In the genomic region with DNA sequence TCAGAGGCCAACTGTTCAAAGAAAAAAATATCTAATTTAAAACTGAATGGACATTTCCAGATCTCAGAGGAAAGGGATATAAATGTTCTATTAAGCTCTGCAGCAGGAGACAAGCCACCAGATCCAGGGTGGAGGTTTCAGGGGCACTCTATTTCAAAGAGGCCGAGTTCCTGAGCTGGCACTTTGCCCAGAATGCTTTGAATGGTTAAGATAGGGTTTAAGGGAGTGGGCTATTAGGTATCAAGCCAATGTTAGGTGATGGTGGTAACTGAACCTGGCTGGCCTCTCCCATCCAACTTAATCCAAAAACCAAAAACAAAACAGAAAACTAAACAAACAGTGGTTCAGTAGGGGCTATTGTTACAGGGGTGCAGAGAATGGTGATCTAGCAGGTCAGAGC, we compare ENCODE assay signal across 12 mouse cellular contexts.
DNase-seq lines count a peak whose midpoint lies in the region; ATAC-seq lines count a peak whose summit lies in the region.
"Had no signal": no experiment of that assay in that cellular context is flagged by ENCODE, and none has a peak within 500 bp of the region (broad histone marks: within the 10 kb centered on the region; RNA-seq: fewer than 3 reads in every experiment).

No protein-coding gene starts in this region.

- H3K9ac ChIP-seq in heart, embryonic 16.5 days (ENCODE audit: low read length) = no peak overlapping the region
- no peak overlapping the region for H3K9ac ChIP-seq in embryonic facial prominence, embryonic 14.5 days (ENCODE audit: low read depth, low read length)
- H3K9ac ChIP-seq: embryonic facial prominence, embryonic 12.5 days; hindbrain, embryonic 13.5 days had no signal

- WGBS in heart, embryonic 16.5 days = 8% methylated on average over 1 of the region's 1 CpGs
- WGBS in embryonic facial prominence, embryonic 14.5 days = 12% methylated on average over 1 of the region's 1 CpGs
- WGBS in hindbrain, embryonic 10.5 days = 76% methylated on average over 1 of the region's 1 CpGs

- no peak for DNase-seq in heart, postnatal 14 days
- peak; percentile 25 for DNase-seq in lung, postnatal 10 days
- no peak for DNase-seq in lung, adult 18-20 months
- DNase-seq in embryonic facial prominence, embryonic 14.5 days (ENCODE audit: low spot score) = peak; percentile 81
- no peak for DNase-seq in hindbrain, embryonic 10.5 days (ENCODE audit: low spot score)
- DNase-seq: cerebellum, adult 18-20 months; thymus, adult 18-20 months had no signal

- H3K9me3 ChIP-seq in heart, embryonic 16.5 days (replicated peaks; ENCODE audit: control insufficient read depth, low read length) = no peaks in the 10 kb centered on the region
- H3K9me3 ChIP-seq in embryonic facial prominence, embryonic 14.5 days (ENCODE audit: control insufficient read depth, low read length) = no peaks in the 10 kb centered on the region
- 0 out of 2 replicates have a peak, but pooled peaks cover 6% of the 10 kb centered on the region for H3K9me3 ChIP-seq in hindbrain, embryonic 10.5 days
- H3K9me3 ChIP-seq: embryonic facial prominence, embryonic 12.5 days; hindbrain, embryonic 13.5 days had no signal

- peak; percentile 63; the same call in 1 of the 2 replicates for ATAC-seq in heart, embryonic 16.5 days (replicated peaks; ENCODE audit: extremely low read depth, insufficient read depth, low FRiP score)
- ATAC-seq in embryonic facial prominence, embryonic 14.5 days (ENCODE audit: low read depth) = peak; percentile 89
- 0 out of 2 replicates have a peak, but pooled peaks have one; percentile 55 for ATAC-seq in megakaryocyte-erythroid progenitor cell, adult 5-6 weeks (replicated peaks; ENCODE audit: low FRiP score, low TSS enrichment, poor library complexity, severe bottlenecking)

- H3K36me3 ChIP-seq in heart, embryonic 16.5 days (ENCODE audit: control insufficient read depth, insufficient read depth) = no peaks in the 10 kb centered on the region
- H3K36me3 ChIP-seq in embryonic facial prominence, embryonic 14.5 days (ENCODE audit: control insufficient read depth, insufficient read depth, low read length) = 0 out of 2 replicates have a peak, but pooled peaks cover 8% of the 10 kb centered on the region
- H3K36me3 ChIP-seq in hindbrain, embryonic 10.5 days = peaks cover 17% of the 10 kb centered on the region

- intact Hi-C loops in heart, postnatal 14 days (cut with DNase I) = no loop called here

- no peak overlapping the region for H3K4me2 ChIP-seq in heart, embryonic 16.5 days (ENCODE audit: low read depth, low read length)
- no peak overlapping the region for H3K4me2 ChIP-seq in embryonic facial prominence, embryonic 14.5 days (ENCODE audit: low read depth, low read length)
- H3K4me2 ChIP-seq: embryonic facial prominence, embryonic 12.5 days; hindbrain, embryonic 13.5 days; liver, embryonic 11.5 days had no signal

- H3K4me3 ChIP-seq in heart, embryonic 16.5 days (ENCODE audit: low read length) = no peak overlapping the region
- H3K4me3 ChIP-seq in embryonic facial prominence, embryonic 14.5 days (ENCODE audit: low read depth, low read length) = no peak overlapping the region
- H3K4me3 ChIP-seq in hindbrain, embryonic 10.5 days = no peak overlapping the region
- H3K4me3 ChIP-seq: embryonic facial prominence, embryonic 12.5 days; hindbrain, embryonic 13.5 days had no signal

- no peaks in the 10 kb centered on the region for H3K27me3 ChIP-seq in heart, embryonic 16.5 days (ENCODE audit: control insufficient read depth, insufficient read depth, low read length)
- no peaks in the 10 kb centered on the region for H3K27me3 ChIP-seq in embryonic facial prominence, embryonic 14.5 days (replicated peaks; ENCODE audit: control insufficient read depth, insufficient read depth, low read length)
- H3K27me3 ChIP-seq in hindbrain, embryonic 10.5 days (ENCODE audit: insufficient read depth, poor library complexity, severe bottlenecking) = no peaks in the 10 kb centered on the region
- H3K27me3 ChIP-seq: embryonic facial prominence, embryonic 12.5 days; hindbrain, embryonic 13.5 days had no signal

- H3K27ac ChIP-seq in heart, embryonic 16.5 days (ENCODE audit: low read length) = peak overlapping the region; percentile 58
- H3K27ac ChIP-seq in embryonic facial prominence, embryonic 14.5 days (replicated peaks; ENCODE audit: low read depth, low read length) = no peak overlapping the region
- H3K27ac ChIP-seq in hindbrain, embryonic 10.5 days = no peak overlapping the region
- H3K27ac ChIP-seq: embryonic facial prominence, embryonic 12.5 days; hindbrain, embryonic 13.5 days had no signal

- peaks cover 38% of the 10 kb centered on the region for H3K4me1 ChIP-seq in heart, embryonic 16.5 days (ENCODE audit: control insufficient read depth, insufficient read depth, low read length)
- peaks cover 7% of the 10 kb centered on the region; the same call in 1 of the 2 replicates for H3K4me1 ChIP-seq in embryonic facial prominence, embryonic 14.5 days (ENCODE audit: control insufficient read depth, insufficient read depth, low read length)
- peaks cover 9% of the 10 kb centered on the region for H3K4me1 ChIP-seq in hindbrain, embryonic 10.5 days (replicated peaks)

Comparison
In these comparisons a context has a peak if more than half of its experiments do, and no peak if none do; other contexts are left out.
1. DNase-seq: peak in lung, postnatal 10 days (single experiment) and embryonic facial prominence, embryonic 14.5 days (single experiment); none in heart, postnatal 14 days (0 of 2), lung, adult 18-20 months (0 of 2) and hindbrain, embryonic 10.5 days (single experiment).
2. Peak in every context shown above with its lines, with median percentiles within 50 percentile points of each other: ATAC-seq.